Mouse (Mus musculus): Measurements from ENCODE around the gene Impdh1.

The Impdh1 gene

DNA sequence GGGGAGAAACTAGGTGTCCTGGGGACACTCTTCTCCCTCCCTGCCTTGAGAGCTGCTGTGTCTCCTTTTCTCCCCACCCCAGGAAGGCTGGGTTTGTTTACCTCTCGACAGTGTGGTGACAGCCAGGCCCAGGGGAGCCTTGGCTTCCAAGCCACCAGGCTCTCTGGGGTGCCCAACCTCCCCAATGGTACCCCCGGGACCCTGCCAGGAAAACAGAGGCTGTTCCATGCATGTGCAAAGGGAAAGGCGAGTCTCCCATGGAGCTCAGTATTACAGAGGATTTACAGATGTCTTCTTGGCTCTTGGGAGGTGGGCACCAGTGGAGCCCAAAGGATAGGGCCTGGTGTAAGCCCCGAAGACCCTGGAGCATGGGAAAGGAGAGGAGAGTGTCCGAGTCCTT is 2.7 kb downstream of the Impdh1 start:
- no peak for DNase-seq (ENCODE audit: low spot score in 2 of 2)

DNA sequence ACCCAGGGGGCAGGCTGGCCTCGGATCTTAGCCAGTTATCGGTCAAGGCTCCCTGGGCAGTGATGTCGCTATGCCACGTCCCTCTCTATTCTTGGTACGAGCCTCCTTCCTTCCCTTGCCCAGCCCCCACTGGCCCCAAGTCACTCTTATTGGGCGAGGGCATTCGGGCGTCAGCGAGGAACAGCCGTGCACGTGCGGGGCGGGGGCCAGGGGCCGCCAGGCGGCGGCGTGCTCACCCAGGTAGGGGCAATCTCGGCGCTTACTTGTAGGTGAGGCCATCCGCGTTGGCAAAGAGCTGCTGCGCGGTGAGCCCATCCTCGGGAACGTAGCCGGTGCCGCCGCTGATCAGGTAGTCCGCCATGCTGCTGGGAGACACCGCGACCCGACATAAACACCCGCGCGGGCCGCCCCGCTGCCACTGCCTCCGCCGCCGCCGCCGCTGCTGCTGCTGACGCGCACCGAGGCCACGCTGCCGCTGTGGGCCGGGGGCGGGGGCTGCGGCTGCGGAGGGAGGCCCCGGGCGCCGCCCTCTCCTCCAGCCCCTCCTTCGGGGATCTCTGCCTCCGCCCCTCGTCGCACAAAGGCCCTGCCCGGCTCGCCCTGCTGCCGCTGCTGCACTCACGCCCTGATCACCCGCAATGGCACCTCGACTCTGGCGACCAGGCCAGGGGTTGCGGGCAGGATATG is 4.2 kb downstream of the Impdh1 start:
- DNase-seq (ENCODE audit: low spot score in 2 of 2) = peak; percentile 79 to 83

DNA sequence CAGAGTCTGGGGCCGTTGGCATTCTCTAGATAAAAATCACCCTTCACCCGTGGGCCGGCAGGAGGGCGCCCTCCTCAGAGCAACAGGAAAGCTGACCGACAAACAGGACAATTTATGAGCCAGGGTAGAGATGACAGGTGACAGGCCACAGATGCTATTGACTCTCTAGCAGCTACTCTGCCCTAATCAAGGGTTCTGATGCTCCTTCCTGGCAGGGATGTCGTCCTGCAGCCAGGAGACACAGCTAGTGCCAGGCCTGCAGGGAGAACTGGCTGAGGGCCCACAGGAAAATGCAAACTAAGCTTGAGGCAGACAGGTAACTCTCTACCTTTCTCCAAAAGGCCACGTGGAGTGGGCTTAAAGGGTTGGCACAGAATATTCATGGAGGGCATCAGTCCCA is 5.0 kb downstream of the Impdh1 start:
- DNase-seq (ENCODE audit: low spot score in 2 of 2) = no peak

DNA sequence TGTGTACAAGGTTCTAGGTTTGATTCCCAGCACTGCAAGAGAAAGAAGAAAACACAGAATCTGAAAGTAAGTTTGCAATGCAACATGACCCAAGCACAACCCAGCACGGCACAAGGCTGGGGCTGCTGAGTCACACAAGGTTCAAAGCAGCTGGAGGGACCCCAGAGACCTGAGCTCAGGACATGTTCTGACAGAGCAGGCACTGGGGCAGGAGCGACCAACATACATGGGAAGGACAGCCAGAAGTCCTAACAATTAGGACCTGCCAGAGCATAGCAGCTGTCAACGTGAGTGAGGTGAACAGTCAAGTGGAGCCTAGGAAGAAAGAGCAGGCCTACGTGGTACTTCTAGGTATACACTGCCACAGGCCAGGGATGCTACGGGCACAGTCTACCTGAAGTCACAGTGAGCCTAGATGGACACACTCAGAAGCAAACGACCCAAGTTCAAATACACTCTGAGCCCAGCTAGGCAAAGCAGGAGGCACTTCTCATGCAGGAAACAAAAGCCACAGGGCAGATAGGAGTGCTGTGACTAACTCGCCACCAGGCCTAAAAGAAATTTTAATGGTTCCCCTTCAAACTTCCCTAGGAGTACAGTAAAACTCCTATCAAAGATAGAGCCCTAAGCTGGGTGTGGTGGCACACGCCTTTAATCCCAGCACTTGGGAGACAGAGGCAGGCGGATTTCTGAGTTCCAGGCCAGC is 5.8 kb downstream of the Impdh1 start:
- DNase-seq (ENCODE audit: low spot score in 2 of 2) = no peak

DNA sequence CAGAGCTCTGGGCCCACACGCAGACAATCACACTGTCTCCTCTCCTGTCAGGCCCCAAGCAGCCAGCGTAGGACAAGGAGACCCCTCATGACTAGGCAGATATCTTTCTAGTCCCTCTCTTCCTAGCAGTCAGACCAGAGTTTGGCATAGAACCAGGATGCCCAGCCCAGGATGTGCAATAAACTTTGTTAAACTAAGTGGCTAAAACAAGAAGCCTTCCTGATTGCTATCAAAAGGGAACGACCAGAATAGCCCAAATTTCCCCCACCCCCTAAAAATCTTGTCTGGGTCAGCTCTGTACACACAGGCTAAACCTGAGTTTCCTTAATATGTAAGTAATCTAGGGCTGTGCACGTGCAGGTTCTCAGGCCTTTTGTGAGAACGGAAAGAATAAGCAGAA is 8.0 kb downstream of the Impdh1 start:
- no peak for DNase-seq (ENCODE audit: low spot score in 2 of 2)

DNA sequence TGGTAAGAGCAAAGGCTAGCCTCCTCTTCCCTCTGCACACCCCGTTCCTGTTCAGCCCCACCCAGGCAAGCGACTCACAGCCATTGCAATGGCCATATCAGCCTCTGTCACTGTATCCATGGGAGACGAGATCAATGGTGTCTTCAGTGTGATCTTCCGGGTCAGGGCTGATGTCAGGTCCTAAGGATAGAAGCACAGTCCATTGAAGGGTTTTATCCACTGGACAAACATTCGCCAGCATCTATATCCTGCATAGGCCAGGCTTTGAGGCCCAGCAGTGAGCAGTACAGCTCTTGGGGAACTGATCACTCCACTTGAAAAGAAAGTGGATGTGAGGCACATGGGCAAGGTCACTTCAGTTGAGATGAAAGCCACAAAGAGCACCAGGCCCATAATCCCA is 9.1 kb downstream of the Impdh1 start:
- no peak for DNase-seq (ENCODE audit: low spot score in 2 of 2)

DNA sequence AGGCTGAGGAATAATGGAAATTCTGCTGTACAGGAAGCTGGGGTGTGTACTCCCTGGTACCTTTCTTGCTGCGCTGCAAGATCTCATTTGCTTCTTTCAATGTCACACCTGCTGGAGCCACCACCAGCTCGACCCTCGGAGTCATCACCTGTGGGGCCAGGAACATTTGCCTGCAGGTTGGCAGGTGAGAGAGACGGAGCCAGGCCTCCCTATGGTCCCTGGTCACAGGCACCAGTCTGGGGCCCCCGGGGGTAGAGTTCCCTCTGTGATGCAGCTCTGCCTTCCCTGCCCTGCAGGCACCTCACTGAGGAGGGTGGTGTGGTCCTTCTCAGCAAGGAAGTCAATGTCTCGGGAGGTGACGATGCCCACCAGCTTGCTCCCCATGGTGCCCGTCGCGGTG is 10.2 kb downstream of the Impdh1 start:
- DNase-seq (ENCODE audit: low spot score in 2 of 2) = no peak

DNA sequence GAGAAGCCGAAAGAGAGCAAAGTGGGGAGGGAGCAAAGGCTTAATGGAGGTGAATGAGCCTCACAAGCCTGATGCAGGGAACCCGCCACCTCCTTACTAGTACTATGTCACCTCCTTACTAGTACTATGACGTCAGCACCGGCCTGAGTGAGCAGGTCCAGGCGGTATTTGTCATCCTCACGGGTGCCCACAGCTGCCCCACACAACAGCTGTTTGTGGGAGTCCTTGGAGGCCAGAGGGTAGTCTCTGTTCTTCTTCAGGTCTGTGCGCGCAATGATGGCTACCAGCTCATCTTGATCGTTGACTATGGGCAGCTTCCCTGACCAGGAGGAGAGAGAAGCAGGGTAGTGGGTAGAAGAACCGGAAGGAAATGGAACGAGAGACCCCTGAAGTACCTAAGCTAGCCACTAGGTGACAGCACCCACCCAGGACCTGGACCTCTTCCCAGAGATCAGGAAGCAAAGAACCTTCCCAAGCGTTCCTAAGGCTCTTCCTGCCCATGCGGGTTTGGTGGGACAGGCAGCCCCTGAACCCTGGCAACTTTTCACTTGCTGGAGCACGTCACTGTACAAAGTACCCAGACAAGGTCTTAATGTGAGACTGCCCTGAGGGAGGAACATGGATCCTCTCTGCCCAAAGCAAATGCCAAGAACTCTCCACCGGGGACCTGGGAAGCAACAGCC is 11.1 kb downstream of the Impdh1 start:
- DNase-seq (ENCODE audit: low spot score in 2 of 2) = peak in 1 of 2 experiments; percentile 58

DNA sequence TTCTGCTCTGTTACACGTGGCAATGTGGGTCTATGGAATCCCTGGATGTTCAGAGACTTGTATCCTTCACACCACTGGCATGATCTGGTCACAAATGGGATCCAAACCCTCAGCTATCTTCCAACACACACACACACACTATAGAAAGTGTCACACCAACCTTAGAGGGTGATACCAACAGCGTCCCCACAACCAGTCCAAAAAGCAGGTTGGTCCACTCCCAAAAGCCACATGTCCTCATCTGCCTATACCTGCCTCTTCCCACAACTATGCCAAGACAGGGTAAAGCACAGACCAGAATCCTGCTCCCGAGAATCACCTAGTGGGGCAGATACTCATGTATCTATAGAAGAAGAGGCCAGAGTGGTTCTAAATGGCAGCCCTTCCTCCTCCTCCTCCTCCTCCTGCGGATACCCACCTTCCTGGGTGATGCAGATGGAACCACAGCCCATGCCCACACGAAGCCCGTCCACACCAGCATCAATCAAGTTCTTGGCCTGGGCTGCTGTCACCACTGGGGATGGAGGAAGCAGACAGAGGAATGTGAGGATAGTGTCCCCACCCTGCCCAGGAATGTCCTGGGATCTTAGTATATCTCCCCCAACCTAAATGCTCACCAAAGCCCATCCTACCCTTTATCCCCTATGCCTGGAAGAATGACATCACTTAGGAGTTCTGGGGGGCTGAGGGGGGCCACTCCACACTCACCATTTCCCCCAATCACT is 12.1 kb downstream of the Impdh1 start:
- DNase-seq (ENCODE audit: low spot score in 2 of 2) = no peak

DNA sequence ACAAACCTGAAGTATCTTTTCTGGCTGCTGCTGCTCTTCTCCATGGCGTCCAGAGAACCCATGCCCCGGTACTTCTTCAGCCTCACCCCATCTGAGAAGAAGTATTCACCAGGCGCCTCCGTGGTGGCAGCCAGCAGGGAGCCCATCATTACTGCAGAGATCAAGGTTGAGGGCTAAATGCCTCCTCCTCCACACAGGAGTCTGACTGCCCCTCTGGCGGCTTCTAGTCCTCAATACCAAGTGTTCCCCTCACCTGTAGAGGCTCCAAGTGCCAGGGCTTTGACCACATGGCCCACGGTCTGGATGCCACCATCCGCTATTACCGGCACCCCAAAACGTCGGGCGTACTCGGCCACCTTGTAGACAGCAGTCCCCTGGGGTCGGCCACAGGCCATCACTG is 13.1 kb downstream of the Impdh1 start:
- no peak for DNase-seq (ENCODE audit: low spot score in 2 of 2)

DNA sequence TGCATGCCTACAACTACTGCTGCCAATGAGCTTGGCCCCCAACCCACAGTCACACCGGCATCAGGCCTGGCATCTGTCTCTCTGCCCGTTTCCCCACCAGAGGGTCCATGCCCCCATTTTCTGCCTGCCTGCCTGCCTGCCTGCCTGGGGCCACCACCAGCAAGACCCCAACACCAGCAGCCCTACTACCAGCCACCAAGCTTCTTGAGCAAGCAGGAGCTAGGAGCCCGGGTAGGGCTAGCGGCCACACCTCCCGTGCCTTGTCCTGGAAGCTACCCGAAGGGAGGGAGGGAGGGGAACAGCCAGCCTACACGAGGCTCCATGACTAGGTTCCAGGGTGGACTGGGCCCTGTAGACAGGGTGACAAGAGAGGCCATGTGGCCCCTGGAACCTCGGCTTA is 14.2 kb downstream of the Impdh1 start:
- DNase-seq (ENCODE audit: low spot score in 2 of 2) = no peak

DNA sequence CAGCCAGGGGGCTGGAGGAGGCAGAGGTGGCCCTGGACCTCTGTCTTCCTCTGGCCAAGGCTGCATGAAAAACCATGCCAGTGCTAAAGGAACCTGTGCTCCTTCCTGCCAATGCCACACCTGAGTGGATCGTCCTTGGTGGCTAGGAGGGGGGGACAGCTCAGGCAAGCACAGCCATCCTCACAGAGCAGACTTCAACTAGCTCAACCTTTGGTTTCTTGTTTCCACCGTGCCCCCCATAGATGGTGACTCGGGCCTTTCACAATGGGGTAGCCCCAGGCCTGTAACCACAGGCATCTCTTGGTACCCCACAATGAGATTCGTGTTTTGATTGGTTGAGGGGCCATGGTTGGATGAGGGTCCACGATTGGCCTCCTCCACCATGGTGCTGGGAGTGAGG is 14.8 kb downstream of the Impdh1 start:
- DNase-seq (ENCODE audit: low spot score in 2 of 2) = no peak

DNA sequence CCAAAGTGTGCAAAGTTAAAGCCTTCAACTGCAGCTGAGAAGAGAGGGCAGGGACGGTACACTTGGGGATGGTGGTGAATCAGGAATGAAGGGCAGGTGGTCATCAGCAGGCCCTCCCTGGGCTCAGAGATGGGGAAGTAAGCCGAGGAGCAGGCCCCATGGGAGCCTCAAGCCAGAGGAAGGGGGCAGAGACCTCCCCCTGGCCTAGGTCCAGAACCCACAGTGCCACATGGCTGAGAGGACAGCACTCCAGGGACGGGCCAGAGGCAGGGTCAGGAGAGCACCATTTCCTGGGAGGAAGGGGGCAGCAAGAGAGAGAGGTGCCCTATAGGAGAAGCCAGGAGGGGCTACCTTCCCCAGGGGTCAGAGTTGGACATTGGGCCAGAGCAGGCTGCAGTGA is 15.7 kb downstream of the Impdh1 start:
- DNase-seq (ENCODE audit: low spot score in 2 of 2) = no peak

DNA sequence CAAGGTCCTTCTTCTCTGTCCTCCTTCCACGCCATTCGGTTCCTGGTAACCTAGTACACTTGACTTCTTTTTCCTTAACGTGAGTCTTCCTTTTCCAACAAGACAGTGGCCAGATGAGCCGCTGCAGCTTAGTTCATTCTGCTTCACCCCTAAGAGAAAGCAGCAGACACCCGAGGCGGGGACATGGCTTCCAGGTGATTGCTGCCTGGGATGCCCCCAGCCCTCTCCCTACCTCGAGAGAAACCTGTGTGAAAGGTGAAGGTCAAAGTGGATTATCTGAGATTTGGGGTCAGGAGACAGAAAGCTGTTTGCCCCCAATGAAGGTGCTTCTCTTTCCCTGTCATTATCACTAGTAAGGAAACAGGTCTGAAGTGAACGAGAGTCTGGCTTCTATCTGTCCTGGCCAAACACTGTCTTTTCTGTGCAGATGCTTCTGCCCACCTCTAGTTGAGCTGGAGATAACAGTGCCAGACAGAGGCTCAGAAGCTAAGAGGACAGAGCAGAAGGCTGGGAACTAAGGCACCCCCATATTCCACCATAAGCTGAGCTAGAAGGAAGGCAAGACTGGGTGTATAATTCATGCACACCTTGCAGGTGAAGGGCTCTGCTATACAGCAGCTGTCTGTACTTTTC is 16.8 kb downstream of the Impdh1 start:
- DNase-seq (ENCODE audit: low spot score in 2 of 2) = no peak

DNA sequence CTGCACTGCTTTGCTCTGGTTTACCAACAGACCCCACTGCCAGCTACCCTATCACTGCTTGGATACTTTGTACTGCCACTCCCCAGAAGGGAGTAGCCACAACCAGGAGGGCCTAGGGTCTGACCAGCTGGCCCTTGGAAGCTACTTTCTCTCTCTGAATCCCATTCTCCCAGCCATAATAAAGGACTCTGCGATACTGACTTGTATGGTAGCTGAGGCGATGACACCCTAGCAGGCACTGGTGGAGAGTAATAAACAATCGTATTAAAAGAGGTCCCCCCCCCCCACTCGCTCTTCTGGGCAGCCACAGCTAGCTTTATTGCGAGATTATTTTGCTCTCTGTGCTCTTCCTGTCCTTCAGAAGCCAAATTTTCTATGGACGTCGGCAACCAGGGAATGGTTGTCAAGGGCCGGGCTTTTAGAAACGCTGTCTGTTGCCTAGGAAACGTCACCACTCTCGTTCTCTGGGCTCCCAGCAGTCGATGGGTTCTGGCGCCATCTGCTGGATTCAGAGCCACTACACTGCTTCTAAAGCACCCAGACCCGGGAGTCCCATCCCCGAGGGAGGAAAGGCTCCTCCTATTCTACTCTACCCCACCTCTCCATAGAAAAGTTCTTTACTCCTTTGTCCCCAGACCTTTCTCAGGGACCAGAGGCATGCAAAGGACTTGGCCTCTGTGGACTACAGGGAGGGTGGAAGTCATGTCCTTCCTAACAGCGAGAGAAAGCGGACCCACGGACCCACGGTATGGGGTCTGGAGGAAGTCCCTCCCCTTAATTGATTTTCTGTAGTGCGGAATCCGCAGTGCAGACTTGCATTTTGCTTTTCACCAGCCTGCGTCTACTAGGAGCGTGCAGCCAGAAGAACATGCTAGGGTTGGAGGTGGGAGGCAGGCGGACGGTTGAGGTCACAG is 17.6 kb downstream of the Impdh1 start:
- DNase-seq (ENCODE audit: low spot score in 2 of 2) = peak; percentile 92

DNA sequence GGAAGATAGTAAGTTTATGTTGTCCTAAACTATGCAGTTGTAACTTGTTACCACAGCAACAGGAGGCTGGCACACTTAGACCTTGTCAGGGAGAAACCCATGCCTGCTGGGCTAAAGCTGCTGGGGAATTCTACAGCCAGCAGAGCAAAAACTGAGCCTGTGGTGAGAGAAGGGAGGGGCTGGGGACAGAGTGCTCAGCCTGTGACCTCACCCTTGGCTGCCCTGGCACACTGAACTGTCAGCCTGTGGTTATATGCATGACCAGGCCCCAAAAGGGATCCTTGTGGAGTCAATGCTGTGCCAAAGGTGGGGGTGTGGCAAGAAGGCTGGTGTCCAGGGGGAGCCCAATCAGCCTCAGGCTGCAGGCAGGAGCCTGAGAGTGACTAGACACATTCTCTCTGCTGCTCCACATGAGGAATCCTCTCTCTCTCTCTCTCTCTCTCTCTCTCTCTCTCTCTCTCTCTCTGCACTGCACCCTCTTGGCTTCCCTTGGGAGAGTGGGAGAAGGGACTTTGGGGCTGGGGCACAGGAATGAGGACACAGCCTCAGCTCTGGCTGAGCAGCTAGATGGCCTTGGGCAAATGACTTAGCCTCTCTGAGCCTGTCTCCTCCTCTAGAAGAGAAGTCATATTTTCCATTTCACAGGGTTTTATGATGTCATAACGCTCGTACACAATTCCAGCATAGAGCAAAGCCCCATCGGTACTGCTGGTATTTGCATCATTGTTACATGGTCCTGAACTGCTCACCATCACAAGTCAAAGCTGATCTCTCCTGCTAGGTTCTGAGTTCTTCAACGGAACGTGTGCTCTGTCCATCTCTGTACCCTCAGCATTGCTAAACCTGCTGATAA is 20.1 kb downstream of the Impdh1 start:
- DNase-seq (ENCODE audit: low spot score in 2 of 2) = peak in 1 of 2 experiments; percentile 53

DNA sequence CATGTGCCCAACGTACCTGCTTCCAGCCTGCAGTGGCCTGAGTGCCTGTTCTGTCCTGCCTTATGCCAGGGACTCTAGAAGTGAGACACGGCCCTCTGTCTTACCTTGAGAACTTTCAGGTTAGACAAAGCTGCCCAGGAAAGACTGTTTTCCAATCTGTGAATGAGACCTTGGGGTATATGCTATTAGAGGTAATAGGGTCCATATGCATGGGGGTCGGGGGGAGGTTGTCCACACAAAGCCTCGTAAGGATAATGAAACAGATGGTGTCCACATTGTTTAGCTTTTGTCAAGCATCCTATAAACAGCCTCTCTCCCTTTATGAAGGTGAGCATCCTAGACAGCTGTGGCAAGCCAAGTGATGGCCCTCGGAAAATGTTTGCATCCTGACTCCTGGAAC is 21.0 kb downstream of the Impdh1 start:
- no peak for DNase-seq (ENCODE audit: low spot score in 2 of 2)

DNA sequence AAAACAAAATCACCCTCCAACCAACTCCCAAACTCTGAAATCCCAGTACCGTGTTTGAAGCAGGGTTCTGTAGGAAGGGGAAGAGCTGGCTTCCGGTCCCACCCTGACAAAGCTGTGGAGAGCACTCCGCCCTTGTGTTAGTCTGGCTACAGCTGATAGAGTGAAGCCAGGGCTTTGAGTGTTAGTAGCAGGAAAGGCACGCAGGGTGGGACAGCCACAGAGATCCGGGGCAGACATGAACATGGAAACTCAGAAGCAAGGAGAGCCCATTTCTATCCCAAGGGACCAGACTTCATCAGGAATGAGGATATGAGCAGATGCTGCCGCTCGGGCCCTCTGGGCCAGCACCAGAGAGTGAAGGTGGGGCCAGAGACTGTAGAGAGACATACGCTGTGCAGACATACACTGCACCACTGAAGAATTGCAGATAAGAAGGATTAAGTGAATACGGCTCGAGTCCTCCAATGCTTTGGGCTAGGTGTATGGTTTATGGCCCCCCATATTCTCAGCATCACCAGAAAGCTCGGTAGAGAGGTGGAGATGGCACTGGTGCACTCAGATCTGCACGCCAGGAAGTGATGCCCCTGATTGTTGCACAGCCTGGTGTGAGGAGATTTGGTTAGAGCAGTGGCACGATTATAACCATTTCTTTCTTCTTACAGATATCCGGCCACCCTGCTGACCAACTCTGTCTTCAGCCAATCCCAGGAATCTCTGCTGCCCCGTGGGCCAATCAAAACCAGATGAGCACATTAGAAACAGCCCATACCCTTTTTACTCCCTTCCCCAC is 22.0 kb downstream of the Impdh1 start:
- peak; percentile 82 to 88 for DNase-seq (ENCODE audit: low spot score in 2 of 2)

DNA sequence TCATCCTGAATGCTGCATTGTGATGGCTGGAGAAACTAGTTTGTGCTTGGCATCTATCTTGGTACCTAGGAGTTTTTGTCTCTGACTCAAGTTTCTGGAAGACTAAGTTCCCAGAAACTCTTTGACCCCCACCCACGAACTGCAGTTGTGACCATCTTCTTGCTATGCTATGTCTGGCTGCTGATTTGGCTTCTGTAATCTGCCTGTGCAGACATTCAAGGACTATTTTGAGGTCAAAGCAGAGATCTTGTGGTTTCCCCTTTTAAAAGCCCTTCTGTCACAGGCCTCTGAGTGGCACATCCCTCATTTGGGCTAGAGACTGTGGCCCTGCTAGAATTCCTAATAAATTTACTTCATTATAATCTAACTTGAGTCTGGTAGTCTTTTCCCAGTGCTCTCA is 28.2 kb downstream of the Impdh1 start:
- no peak for DNase-seq (ENCODE audit: low spot score in 2 of 2)
